Mouse (Mus musculus): ENCODE data around the gene Pcyt2.

DNA sequence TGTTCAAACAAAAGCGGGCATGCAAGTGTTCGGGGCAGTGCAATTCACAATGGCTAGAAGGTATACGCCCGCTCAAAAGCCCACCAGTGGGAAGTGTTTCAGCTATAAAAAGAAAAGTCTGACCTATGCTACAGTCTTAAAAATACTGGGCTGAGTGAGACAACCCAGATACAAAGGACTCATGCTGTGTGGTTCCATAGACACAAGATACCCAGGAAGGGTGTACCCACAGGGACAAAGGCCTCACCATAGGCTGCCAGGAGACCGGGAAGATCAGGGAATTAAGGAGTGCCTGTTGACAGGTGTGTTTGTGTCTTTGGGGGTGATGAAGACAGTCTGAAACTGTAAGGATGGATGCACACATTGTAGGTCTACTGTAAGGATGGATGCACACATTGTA, 46.0 kb upstream of the Pcyt2 start:
- no peak for TF ChIP-seq POLR2A (IDR thresholded peaks at IDR 0.05; ENCODE audit: insufficient read depth, low read depth, low read length)
- TF ChIP-seq EP300 (IDR thresholded peaks at IDR 0.05; ENCODE audit: insufficient read depth, low read depth, low read length), result no peak
- TF ChIP-seq CTCF (IDR thresholded peaks at IDR 0.05), result no peak

Measured in heart, adult 2 months (tissue).